Mouse (Mus musculus): Measurements from ENCODE around the gene Mettl7b.

The Mettl7b gene

GRCm38 (mm10) chr10:128947496-128947895 lies 13.3 kb downstream of the Mettl7b start:
- peak; percentile 71 for DNase-seq (ENCODE audit: low read depth, low spot score)

- peak; percentile 23 for DNase-seq (ENCODE audit: low read depth, low spot score)
Measured at GRCm38 (mm10) chr10:128945675-128946074, 15.1 kb downstream of the Mettl7b start.

- no peak for DNase-seq (ENCODE audit: low read depth, low spot score)
Measured at GRCm38 (mm10) chr10:128940475-128941061, 20.2 kb downstream of the Mettl7b start.

- no peak for DNase-seq (ENCODE audit: low read depth, low spot score)
Measured at GRCm38 (mm10) chr10:128938974-128939373, 21.8 kb downstream of the Mettl7b start.

GRCm38 (mm10) chr10:128938457-128938856 lies 22.3 kb downstream of the Mettl7b start:
- DNase-seq (ENCODE audit: low read depth, low spot score), result no peak

GRCm38 (mm10) chr10:128937756-128938390 lies 22.9 kb downstream of the Mettl7b start:
- DNase-seq (ENCODE audit: low read depth, low spot score), result no peak

GRCm38 (mm10) chr10:128935826-128936440 lies 24.9 kb downstream of the Mettl7b start:
- no peak for DNase-seq (ENCODE audit: low read depth, low spot score)

- no peak for DNase-seq (ENCODE audit: low read depth, low spot score)
Measured at GRCm38 (mm10) chr10:128934997-128935787, 25.6 kb downstream of the Mettl7b start.

GRCm38 (mm10) chr10:128933976-128934721 lies 26.6 kb downstream of the Mettl7b start:
- no peak for DNase-seq (ENCODE audit: low read depth, low spot score)

GRCm38 (mm10) chr10:128933574-128933973 lies 27.2 kb downstream of the Mettl7b start, which contains the start of gene Itga7:
Itga7 (plus strand) TSS chr10:128933818.
- peak; percentile 62 for DNase-seq (ENCODE audit: low read depth, low spot score)

- DNase-seq (ENCODE audit: low read depth, low spot score), result no peak
Measured at GRCm38 (mm10) chr10:128931441-128931840, 29.3 kb downstream of the Mettl7b start.

GRCm38 (mm10) chr10:128929638-128930378 lies 31.0 kb downstream of the Mettl7b start:
- DNase-seq (ENCODE audit: low read depth, low spot score), result no peak

GRCm38 (mm10) chr10:128928356-128928755 lies 32.4 kb downstream of the Mettl7b start:
- no peak for DNase-seq (ENCODE audit: low read depth, low spot score)

GRCm38 (mm10) chr10:128923935-128924334 lies 36.9 kb downstream of the Mettl7b start, which contains the start of gene Bloc1s1:
Bloc1s1 (minus strand) TSS chr10:128924035.
- DNase-seq (ENCODE audit: low read depth, low spot score), result no peak

GRCm38 (mm10) chr10:128923013-128923691 lies 37.6 kb downstream of the Mettl7b start:
- DNase-seq (ENCODE audit: low read depth, low spot score), result peak; percentile 84

- DNase-seq (ENCODE audit: low read depth, low spot score), result no peak
Measured at GRCm38 (mm10) chr10:128922822-128923012, 38.1 kb downstream of the Mettl7b start, which contains the start of gene Rdh5. Rdh5 (minus strand) TSS chr10:128922888.

- DNase-seq (ENCODE audit: low read depth, low spot score), result no peak
Measured at GRCm38 (mm10) chr10:128921883-128922821, 38.6 kb downstream of the Mettl7b start.

GRCm38 (mm10) chr10:128921251-128921650 lies 39.5 kb downstream of the Mettl7b start:
- DNase-seq (ENCODE audit: low read depth, low spot score), result no peak

- DNase-seq (ENCODE audit: low read depth, low spot score), result no peak
Measured at GRCm38 (mm10) chr10:128920736-128921161, 40.0 kb downstream of the Mettl7b start.

Data from ES-CJ7 (cell line).